Mouse (Mus musculus) heart, postnatal 10 days (tissue): ENCODE measurements at regions not wholly inside any gene's neighbourhood (a gene's known extent, or its start where the extent isn't known, plus 50 kb on each side); places are given as distances from the start of the nearest gene placed in this dataset.

ENCODE experiments used
- DNase-seq, 2 experiments: peaks; one replicate each; pipeline ENCODE4 v3.0.0; 2021
- intact Hi-C: fragments of 180-260 bp; cut with DNase I; formaldehyde crosslinking; loops from one replicate; pipeline ENCODE4 v1.15.1; 2025

DNA sequence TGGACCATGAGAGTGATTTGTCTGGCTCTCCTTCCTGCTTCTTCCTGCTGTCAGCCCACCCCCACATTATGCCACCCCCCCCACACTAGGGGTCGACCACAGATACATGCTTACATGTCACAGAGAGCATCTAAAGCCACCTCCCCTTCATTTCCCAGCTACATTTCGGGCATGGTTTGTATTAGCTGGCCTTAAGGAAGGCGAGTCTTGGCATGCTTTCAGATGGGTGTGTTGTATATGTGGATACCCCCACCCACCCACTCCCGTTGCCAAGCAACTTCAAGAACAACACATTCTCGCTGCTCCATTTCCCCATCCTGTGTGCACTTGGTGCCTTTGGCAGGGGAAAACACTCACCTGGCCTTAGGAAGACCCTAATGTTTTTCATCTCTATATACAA is 612.8 kb upstream of the Clint1 start:
- no peak for DNase-seq
- intact Hi-C loops: no loop called here

DNA sequence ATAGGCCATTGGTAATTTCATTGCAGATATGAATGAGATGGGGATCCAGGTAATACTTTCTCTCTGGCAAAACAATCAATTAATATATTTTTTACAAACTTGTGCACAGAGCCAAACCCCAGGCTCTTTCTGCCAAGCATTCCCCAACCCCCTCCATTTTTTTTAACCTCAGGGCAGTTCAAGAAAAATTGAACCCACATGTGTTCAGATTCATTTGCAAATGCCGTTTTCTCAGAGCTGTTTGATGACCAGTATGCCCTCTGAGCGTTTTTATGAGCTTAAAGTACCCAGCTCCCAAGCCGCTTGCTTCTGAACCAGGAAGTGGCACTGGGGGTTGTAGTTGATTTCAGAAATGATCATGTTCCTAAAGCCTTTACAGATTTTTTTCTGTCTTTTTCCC is 611.4 kb upstream of the Clint1 start:
- no peak for DNase-seq
- intact Hi-C loops: no loop called here

DNA sequence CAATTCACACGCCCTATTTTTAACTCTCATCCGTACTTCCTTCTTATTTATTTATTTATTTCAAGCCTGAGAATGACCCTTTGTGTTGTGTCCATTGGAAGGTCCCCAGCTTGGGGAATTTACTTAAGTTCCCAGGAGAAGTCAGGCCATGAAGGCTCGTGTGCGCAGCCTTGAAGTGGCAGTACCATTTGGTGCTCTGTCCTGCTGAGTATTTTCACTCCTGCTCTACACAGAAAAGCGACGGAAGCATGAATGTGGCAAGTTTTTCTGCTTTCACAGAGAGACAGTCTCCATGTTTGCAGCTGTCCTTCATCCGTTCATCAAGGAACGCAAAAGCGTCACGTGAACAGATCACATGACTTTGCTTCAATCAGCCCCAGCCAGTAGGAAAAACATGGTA is 610.2 kb upstream of the Clint1 start:
- intact Hi-C loops: no loop called here
- DNase-seq: no peak

DNA sequence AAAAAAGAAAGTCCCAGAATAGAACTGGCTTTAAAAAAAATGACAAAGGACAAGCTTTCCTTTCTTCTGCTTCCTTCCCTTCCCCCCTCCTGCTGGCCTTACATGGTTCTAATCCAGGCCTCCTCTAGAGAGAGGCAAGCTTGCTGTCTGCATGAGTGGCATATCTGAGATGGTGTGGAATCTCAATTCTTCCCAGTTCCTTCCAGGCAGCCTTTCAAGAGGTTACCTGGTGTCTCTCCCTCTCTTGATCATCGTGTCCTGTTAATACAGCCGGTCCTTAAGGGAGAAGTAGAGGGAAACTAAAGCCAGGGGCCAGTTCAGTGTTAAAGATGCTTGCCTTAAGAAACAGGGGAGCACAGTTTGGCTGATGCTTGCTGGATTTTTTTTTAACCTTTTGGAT is 607.1 kb upstream of the Clint1 start:
- intact Hi-C loops: no loop called here
- DNase-seq: no peak

DNA sequence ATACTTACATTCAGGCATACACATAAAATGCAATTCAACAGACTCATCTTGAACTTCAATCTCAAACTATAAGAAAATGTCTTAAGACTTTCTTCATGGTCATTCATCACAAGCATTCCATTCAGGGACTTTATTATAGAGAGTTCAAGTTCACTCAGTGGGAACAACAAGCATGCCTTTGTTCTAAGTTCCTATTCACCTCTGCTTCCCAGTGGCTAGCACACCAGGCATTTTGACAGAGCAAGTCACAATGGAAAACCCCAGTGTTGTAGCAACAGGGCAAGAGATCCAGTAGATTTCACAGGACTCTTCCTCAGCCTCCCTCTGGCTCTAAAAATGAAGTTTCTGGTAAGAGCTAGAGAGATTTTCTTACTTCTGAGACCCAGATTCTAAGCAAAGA is 595.8 kb upstream of the Clint1 start:
- intact Hi-C loops: loop anchor here (10.0 kb wide), 1 partner anchor 641 kb away; the partner anchor contains the start of gene Ebf1
- DNase-seq: no peak

DNA sequence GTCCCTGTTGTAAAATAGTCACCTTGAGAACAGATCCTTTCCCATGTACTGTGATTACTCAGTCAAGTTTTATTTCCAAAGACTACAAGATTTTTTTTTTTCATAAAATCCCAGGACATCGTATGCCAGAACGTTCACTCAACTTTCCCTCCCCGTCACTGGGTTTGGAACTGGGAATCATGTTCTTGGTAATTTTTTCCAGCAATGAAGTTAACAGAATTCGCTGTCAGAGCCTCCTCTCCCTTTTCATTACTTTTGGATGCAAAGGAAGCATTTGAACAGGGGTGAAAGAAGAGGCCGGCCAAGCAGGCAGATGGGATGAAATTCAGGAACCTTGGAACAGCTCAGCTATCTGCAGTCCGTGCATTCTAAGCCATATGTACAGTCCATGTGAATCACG is 589.7 kb upstream of the Clint1 start:
- intact Hi-C loops: no loop called here
- DNase-seq: no peak

DNA sequence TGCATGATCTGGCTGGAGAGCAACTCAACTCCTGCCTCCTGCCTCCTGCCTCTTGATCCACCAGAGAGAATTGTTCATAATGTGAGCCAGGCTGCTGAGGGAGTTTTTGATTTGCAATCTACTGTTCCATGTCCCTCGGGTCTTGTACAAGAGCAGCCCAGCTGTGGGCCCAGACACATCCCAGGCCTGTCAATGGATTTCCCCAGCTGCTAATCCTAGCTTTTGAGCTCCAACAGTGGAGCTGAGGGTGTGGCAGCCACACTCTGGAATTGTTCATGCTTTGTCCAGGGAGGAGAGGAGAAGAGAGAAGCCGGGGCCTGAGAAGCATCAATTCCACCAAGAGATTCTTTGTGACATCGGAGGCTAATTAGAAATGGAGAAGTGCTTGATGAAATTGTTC is 587.9 kb upstream of the Clint1 start:
- peak; percentile 63 to 76 for DNase-seq
- intact Hi-C loops: no loop called here

DNA sequence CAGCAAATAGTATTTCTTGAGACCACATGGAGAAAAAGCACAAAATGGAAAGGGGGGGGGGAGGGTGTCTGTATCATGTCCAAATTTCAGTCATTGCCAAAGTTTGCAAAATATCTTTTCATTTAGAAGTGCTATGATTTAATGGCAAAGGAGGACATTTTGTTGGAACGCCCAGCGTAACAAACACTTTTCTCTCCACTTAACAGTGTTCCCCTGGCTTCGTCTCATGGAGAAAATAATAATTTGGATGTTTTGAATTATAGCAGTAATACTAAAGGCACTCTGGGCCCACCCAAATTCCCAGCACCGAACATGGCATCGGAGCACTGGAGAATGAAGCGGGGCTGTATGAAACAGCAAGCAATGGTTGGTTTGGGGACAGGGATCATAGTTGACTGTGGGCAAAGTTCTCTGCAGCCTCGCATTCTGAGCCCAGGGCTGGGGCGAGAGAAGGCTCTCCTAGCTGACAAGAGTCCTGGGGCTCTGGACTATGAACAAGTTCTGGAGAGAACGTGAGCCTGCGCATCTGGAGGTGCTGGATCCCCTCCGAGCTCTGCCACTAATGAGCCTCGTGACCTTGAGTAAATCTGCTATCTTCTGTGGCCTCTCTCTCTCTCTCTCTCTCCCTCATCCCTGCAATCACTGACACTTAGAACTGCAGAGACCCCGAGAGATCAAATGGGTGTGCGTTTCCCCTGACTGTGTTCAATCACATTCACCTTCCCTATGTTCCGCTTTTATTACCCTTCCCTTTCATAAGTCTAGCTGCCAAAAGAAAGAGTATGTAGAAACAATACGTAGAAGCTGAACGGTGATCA is 586.5 kb upstream of the Clint1 start:
- DNase-seq: peak; percentile 46
- intact Hi-C loops: no loop called here

DNA sequence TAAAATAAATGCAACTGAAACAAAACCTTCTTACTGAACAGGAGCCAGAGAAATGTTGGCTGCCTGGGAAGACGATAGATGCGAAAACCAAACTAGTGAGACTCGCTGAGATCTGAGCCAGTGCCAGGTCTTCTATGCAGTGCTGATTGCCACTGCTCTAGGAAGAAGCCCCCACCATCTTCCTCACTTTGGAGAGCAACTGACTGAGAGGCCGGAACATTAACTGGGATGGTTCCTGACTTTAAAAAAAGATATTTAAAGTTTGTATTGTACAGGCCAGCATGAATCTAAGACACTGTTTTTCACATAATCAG is 585.9 kb upstream of the Clint1 start:
- peak in 1 of 2 experiments; percentile 30 for DNase-seq
- intact Hi-C loops: no loop called here

DNA sequence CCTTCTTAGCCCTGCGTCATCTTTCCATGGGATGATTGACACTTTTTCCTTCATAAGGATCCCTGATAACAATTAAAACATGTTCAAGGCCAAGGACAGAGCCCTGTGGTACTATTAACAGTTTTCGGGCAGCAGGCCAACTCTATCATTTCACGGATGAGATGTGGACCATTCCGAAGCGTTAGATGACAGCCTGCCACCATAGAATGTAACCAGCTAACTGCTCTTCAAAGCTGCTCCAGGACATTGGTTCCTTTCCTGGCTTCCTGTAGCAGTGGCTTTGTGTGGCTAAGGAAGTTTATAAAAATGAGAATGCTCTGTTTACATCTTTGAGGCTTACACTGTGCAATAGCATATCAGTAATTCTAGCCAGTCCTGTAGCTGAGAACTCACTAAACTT is 582.6 kb upstream of the Clint1 start:
- intact Hi-C loops: no loop called here
- no peak for DNase-seq

DNA sequence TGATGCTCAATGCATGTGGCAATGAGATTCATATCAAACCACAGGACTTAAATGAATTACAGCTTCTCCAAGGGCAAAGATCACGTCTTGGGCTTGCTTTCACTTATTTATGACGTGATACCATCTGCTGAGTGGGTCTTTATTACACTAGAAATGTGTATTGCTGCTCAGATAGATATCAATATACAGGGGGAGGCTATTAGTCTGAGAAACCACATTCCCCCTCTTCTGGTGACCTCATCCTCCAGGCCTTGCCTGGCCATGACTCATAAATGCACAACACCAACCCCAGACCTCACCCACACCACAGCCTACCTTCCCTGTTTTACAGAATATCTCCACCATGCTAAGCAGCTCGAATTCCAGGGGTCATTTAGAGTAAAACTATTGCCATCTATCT is 580.6 kb upstream of the Clint1 start:
- intact Hi-C loops: no loop called here
- DNase-seq: no peak

DNA sequence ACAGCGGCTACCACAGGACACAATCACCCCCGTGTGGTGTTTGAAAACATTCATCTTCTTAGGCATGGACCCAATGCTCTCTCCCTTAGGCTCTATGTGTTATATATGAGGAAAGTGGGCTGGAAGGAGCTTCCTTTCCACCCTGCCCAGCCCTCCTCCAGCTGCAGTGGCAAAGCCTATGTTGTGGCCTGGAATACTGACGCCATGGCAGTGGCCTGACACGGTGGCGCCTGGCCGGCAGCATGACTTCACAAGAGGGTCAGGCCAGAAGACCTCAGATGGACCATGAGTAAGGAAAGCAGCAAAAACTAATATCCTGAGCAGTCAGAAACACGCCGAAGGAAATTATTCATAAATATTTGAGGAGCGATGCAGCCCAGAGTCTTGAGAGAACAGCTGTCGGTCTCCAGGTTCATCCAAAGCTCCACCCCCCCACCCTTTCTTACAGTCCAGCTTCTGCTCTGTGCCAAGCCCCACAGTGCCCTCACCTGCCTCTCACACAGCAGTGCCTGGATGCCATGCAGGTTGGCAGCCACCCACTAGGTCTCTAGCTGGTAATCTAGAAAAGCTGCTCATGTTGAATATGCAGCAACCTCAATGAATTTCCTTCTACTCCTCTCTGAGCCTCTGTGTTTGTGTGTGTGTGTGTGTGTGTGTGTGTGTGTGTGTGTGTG is 577.3 kb upstream of the Clint1 start:
- intact Hi-C loops: no loop called here
- peak; percentile 46 to 49 for DNase-seq

DNA sequence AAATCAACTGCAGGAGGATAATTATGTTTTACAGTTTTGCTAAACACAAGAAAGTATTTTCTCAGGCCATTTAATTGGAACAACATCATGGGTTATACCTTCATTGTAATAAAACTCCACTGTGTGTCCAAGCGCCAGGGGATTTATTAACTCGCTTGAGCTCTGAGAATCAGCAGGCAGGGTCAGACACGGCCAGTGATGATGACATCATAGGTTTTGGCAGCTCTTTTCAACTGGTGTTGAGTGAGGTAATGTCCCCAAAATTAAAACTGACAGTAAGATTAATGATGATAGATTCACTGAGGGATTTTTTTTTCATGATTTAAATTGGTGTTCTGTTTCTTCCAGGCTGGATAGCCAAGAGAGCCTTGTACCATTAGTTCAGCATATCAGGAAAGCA is 576.7 kb upstream of the Clint1 start:
- DNase-seq: peak; percentile 59 to 63
- intact Hi-C loops: no loop called here

DNA sequence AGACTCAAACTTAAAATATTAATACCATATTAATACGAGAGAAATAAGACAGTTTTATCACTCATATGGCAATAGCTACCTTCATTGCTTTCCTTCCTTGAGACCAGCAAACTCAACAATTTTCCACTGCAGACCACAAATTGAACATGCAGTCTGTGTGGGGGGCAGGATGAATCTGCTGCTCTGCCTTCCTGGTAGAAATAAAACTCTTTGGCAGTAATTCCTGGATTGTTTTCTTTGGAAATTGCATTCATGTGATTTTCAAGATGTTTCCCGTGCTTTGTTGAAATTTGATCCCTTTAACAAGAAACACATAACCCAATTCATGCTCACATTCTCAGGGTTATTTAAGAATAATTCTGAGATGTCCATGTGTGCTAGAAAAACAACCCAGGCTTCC is 555.1 kb upstream of the Clint1 start:
- intact Hi-C loops: no loop called here
- DNase-seq: no peak

DNA sequence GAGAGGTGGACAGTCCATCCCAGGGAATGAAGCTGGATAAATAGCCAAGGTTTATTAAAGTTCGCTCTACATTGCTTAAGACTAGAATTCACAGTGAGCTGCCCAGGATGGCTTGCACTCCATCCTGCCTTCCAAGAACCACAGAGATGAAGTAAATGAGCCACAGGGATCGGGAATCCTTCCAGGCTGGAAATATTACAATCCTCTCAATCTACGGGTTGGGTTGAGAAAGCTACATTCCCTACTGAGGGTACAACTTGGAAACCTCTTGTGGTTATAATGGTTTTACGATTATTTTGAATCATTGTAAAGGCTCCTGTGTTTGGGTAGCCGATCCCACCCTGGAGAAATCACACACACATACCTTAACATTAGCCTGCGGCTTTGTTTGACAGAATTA is 539.9 kb upstream of the Clint1 start:
- intact Hi-C loops: no loop called here
- DNase-seq: no peak

DNA sequence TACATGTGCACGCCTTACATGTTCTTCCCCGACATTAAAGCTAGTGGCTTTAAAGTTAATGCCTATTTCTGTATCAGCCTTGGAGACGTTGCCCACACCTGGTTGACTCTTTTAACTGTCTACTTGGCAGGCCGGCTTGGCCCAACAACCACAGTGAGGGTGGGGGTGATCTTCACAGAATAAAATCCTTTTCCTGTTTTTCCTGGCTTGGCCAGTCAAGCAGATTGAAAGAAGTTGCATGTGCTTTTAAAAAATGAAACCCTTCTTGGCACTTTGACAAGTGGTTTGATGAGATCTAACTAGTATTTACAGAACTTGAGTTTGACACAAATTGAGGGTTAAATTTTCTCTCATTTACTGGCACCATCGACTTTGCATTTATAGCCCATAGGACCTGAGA is 528.1 kb upstream of the Clint1 start:
- intact Hi-C loops: no loop called here
- no peak for DNase-seq

DNA sequence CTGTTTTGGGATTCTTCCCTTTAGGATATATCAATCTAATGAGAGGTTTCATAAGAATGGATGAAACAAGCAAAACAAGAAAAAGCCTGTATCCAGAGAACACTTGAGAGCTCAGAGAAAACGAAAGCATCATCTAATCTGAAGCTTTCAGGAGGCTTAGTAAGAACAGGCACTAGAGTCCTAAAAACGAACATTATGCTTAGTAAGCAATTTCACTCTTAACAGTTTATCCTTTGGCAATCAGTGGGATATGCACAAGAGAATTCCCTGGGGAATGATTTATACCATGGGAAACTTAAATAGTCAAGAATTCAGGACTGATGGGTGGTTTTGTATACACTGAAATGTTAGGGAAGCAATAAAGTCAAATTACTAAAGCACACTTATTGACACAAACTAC is 521.5 kb upstream of the Clint1 start:
- intact Hi-C loops: no loop called here
- DNase-seq: no peak

DNA sequence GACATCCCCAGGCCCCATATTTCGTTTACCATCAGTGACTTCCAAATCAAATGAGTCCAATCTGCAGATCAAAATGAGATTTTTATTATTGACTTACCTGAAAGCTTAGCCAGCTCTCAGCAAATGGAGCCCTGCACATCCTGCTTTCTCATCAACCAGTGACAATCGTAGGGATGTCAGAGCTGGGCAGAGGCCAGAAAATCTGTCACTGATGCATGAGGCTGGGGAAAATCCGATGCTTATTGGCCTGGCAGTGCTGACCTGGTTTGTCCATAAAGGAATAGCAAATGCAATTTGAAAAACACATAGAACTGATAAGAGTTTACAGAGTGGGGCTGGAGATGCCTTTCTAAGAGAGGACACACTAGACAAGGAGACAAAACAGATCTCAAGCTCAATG is 518.1 kb upstream of the Clint1 start:
- DNase-seq: no peak

DNA sequence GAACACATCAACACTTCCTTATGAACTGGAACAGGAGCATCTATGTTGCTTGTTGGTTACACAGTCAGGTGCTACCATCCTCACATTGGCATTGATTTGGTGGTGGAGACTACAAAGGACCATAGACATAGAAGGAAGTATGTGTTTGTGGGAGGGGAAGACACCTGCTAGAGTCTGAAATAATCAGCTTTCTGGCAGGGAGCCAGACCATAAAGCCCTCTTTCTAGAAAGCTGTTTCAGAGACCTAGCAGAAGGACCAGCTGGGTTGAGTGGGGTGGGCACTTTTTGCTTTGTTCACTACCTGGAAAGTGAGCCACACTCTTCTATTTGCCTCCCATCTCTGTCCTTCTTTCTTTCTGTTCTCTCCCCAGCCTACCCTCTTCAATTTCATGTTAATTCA is 502.5 kb upstream of the Clint1 start:
- DNase-seq: no peak
- intact Hi-C loops: no loop called here

More for the DNA sequence above, 518.1 kb upstream of the Clint1 start:
- intact Hi-C loops: no loop called here

DNA sequence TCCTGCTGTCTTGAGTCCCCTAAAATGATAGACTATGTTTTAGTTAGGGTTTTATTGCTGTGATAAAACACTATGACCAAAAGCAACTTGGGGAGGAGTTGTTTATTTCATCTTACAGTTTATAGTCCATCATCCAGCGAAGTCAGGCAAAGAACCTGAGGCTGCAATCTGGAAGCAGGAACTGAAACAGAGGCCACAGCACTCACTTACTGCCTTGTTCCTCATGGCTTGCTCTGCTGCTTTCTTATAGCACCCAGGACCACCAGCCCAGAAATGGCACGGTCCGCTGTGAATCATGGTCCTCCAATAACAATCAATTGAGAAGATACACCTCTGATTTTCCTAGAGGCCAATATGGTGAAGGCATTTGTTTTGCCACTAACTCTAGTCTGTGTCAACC is 486.5 kb upstream of the Clint1 start:
- intact Hi-C loops: no loop called here
- no peak for DNase-seq

DNA sequence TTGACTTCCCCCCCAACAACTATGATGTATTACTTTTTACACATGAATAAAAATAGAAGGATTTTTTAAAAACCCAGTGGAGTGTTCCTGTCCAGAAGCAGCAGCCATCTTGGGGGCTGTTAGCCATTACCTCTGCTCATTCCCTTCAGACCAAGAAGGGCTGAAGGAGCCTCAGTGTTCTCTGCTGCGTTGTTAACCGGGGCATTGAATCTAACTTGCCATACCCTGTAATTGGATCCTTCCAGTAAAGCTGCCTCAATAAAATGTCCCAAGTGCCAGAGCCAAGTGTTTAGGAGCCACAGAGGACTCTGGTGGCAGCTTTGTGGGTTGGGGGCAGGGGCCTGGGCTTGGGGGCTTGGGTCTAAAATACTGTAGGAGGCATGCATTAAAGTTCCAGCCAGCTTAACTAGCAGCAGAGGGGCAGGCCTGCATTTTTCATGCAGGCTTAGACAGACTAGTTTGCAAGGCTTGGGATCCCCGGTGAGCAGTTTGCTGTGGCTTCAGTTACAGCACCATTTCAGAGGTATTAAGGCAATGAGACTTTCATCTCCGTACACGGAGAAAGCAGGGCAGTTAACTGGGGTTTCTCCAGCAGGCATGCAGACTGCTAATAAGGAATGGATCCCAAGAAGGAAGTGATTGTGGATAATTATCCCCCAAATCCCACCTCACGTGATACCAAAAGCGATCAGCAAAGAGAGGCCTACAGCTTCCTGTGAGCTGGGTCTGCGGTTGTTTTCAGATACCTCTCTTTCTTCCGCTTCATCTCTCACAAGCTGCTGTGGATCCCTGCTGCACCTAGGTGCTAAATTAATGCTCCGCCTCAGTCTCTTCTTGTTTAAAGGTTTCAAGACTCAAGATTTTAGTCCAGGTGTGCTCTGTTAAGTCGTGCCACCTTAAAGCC is 462.4 kb upstream of the Clint1 start:
- DNase-seq: no peak
- intact Hi-C loops: no loop called here

DNA sequence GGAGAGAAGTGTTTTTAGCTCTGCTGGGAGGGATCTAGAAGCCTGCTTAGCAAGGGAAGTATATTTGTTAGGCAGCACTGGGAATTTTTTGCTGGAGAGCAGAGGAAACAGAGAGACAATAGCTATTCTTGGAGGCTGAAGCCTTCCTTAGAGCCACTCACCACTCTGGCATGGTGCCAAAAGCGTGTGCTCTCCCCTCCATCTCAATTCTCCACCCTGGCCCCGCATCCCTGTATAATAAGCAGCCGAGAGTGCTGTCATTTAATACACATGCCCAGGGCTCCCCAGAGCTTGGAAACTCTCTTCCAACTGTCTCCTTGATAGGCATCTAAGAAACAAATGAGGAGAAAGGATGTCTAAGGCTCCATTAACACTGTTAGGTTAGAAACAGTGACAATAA is 455.8 kb upstream of the Clint1 start:
- intact Hi-C loops: loop anchor here (5.0 kb wide), 1 partner anchor 784 kb away; no protein-coding TSS in a partner anchor
- peak; percentile 11 to 28 for DNase-seq
